Mouse (Mus musculus) liver, embryonic 14 days (tissue): ENCODE results near the gene Selenof. TPM values are rescaled to one million over a fixed set of nuclear protein-coding genes. Genes with fewer than 3 reads are reported as not detected.

Experiments
- polyA plus RNA-seq: library from polyadenylated mRNA; depleted of rRNA; stranded (reverse); fragments of >200 nt; gene quantifications from 2 replicates; pipeline ENCODE4 v1.2.3, GENCODE M21; 2012; rRNA removed

Gene Selenof
- polyA plus RNA-seq: 144 and 174 TPM in 2 replicates

DNA sequence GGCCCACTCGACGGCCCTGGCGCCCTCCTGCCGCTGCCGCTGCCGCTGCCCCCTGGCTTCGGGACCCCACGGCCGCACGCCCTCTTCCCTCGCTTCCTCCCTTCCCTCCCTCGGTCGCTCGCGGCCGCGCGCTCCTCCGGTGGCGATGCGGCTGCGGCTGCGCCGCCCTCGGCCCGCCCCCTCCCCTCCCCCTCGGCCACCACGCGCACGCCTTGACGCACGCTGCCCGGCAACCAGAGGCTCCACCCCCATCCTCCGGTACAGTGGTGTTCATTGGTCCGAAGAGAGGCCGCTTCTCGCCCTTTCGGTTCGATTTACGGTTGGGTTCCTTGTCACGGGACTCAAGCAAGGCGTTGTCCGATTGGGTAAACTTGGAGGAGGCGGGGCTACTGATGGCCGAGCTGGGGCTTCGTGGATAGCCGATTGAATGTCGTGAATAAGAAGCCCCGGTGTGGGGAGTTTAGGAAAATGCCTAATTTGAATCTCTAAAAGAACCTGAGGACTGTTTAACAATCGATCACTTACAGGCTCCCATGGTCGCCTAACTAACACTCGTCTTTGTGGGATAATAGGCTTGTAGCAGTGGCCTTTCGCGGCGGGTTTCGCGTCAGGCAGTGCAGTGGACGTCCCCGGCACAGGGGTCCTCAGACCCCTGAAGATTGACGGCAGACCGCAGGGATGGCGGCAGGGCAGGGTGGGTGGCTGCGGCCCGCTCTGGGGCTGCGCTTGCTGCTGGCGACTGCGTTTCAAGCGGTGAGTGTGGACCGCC, at the start of gene Selenof, which contains the start of gene Hs2st1:
Gene Selenof, plus strand, starts transcription at position 258 of the 769 bp plus-strand sequence.
Gene Hs2st1, minus strand, starts transcription at position 135 of the 769 bp plus-strand sequence.

Other genes starting within 250 kb of the Selenof start
- gene Hs2st1, start 123 bp upstream of the Selenof start, polyA plus RNA-seq: 2.7 and 3.0 TPM in 2 replicates
- gene Sh3glb1, start 150.0 kb downstream of the Selenof start, polyA plus RNA-seq: 8.7 and 14.3 TPM in 2 replicates
- gene Clca3a1, start 190.7 kb downstream of the Selenof start, polyA plus RNA-seq: 5.5 and 6.9 TPM in 2 replicates
- gene Clca3a2, start 249.2 kb downstream of the Selenof start, polyA plus RNA-seq: not detected in 2 replicates